Mouse (Mus musculus): ENCODE data around the gene Esrrb.

The Esrrb gene

DNA sequence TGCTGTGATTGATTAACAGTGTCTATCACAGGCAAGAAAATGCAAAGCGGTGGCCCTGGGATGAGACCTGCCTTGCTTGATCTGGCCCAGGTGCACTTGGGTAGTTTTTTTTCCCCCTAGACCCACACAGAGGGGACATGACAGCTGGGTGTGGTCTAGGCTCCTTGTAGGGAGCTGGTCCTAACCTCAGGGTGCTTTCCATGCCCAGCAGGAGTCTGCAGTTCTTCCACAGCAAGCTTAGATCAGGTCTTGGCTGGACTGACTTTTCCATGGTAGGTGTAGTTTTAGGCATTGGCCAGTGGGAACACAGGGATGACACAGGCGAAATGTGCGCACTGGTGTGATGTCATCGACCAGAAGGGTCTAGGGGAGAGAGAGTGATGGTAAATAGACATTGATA lies 136.2 kb downstream of the Esrrb start:
- DNase-seq (ENCODE audit: low spot score in 2 of 2) = no peak

DNA sequence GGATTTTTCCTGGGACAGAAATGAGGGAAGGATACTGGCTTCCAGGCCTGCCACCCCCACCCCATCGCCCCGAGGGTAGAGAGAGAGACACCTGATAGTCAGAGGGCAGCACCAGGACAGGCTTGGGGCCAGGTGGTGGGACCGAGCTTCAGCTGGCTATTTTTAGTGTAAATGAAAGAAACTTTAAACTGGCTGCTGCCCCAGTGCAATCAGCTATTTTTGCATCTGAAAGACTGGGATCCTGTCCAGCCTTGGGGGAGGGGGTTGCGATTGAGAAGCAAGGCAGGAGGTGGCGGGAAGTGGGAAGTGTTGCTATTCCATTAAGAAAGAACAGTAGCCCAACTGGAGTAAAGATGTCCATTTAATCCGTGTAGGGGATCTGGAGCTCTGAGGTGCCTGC lies 137.8 kb downstream of the Esrrb start:
- DNase-seq (ENCODE audit: low spot score in 2 of 2) = no peak

DNA sequence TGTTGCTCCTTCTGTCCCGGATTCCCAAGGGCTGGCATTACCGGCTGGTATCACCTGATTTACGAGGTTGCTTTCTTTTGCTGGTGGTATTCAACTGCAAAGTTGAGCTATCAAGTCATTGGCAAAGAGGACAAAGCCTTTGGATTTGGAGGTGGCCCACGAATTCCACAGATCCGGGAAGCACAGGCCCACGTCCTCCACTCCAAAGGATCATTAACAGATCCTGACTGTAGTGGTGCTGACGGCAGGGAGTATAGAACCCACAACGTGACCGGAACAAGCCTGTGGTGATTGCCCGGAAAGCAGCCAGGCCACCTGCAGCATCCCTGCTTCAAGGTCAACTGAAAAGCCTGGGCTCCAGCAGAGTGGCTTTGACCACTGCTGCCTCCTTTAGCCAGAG lies 140.8 kb downstream of the Esrrb start:
- DNase-seq (ENCODE audit: low spot score in 2 of 2) = no peak

DNA sequence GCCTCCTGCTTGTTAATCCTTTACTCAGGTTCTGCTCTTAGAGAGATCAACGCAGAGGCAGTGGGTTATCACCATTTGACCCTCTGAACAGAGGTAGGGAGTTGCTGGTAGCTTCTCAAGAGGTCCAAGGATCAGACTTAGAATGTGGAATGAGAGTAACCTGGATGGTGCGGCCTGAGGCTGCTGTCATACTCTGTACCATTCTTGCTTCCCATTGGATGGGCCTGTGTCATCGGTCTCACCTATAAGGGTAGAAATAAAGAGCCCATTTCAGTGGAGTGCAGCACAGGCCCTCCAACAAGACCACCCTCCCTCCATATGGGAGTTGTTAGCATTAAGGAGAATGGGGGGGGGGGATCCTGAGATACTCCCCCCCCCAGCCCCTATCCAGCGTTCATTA lies 143.0 kb downstream of the Esrrb start:
- DNase-seq (ENCODE audit: low spot score in 2 of 2) = no peak

DNA sequence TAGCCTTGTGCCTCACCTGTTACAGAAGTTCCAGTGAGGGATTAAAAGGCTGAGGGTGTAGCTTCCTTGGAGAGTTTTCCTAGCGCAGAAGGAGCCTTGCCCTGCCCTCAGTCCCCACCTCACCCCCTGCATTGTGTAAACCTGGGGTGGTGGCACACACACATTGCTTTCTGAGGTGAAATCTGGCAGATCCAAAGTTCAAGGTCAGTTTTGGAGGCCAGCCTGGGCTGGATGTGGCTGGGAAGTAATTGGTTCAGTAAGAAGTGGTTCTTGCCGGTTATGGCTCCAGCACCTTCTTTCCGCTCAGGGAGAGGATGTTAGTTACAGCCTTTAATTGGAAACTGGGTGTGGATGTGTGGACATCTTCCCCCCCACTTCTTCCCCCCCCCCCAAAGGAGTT lies 143.4 kb downstream of the Esrrb start:
- no peak for DNase-seq (ENCODE audit: low spot score in 2 of 2)

DNA sequence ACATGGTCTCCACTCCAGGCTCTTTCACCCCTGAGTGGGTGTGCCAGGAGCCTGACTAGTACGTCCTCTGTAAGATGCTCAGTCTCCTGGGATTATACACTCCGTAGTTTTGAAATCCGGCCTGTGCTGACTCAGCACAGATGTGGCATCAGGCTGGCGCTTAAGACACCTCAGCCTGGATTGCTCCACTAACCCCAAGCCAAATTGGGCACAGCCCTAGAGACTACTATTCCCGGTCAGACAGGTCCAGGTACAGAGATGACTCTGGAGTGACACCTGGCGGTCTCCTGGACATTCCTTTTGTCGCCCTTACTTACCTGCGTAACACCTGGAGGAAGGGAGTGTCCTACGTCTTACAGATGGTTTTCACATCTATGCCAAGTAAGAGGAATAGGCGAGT lies 146.8 kb downstream of the Esrrb start:
- DNase-seq (ENCODE audit: low spot score in 2 of 2) = no peak

DNA sequence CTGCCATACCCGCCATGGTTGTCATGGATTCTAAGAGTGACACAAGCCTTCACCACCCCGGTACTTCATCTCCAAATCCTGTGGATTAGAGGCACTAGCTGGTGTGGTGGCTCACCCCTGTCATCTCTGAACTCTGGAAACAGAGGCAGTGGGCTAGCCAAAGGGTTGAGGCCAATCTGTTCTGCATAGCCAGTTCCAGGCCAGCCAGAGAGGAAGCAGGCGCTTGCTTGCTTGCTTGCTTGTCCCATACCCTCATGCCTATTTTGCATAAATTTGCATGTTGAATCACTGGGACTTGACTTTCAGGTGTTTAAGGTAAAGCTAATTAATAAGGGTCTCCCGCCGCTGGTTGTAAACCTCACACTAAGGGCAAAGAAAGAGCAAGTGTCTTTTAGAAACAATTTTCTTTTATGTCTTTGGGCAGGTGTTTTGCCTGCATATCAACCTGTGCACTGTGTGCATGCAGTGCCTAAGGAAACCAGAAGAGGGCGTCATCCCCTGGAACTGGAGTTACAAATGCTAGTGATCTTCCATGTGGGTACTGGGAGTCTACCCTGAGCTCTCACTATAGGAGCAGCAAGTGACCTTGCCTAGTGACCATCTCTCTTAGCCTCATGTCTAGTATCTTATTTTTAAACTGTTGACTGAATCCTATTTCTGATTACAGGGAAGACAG lies 147.5 kb downstream of the Esrrb start:
- no peak for DNase-seq (ENCODE audit: low spot score in 2 of 2)

DNA sequence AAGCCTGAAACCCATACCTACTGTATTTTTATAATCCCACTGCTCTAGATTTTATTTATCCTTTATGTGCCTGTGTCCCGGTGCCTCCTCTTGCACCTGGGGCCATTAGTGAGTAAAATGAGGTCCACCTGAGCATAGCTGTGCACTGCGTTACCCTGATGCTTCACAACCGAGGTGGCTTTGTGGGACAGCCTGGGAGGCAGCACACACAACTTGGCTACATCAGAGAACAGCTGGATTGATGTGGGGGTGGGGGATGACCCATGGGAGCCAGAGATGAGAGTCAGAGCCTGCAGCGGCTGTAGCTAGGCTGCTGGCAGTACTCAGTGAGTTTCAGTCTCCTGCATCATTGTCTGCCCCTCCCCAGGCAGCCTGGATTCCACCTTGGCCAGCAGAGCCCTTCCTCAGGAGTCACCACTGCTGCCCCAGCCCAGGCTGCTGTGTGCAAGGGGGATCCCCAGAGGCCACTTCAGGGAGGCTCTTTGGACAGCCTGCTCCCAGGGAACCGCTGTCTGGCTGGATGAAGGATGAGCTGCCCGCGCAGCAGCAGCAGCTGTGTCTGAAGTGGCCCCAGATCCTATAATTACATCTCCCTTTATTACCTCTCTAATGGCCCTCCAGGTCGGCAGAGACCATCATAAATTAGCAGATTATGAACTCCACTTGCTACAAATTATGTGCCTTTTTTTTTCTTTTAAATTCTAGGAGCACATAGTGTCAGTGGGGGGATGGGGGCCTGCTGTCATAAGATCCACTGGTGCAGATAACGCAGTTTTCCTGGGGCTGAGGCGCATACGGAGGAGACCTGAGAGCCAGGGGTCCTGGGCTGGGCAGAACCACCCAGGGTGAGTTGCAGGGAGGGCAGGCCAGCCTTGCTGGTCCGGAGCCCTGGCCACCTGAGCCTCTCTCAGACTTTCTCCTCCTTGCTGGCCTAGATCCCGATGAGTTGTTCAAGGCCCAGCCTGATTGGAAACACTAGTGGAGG lies 148.7 kb downstream of the Esrrb start:
- no peak for DNase-seq (ENCODE audit: low spot score in 2 of 2)

DNA sequence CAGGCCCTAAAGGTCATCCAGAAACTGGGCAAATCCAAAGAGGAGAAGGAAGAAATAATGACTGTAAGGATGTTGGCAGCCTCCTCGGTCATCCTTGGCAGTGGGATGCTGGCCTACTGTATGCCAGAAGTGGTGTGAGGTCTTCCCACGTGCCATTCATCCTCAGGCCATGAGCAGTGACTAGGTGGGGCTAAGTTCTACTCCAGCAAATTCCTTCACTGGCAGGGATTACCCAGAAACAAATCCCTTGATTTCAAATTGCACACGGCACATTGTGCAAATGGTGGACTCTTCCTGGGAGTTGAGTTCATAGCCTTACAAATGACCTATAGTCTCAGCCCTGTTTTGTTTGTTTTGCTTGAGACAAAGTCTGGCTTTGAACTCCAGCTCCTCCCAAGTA lies 151.4 kb downstream of the Esrrb start:
- DNase-seq (ENCODE audit: low spot score in 2 of 2) = no peak

DNA sequence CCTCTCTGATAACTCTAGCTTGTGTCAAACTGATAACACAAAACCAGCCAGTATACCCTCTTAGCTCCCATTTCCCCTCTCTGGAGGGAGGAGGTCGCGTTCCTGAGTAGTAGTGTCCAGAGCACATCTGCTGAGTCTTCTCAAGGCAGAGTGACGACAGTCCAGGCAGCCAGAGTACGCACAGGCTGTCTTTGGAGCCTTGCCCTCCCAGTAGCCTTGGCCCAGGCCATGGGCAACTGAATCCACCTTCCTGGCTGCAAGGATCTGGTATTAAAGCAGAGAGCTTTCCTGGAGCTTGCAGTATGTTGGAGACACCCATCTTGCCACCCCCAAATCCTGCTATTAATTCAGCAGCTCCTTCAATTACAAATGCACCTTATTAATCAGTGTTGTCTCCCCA lies 152.7 kb downstream of the Esrrb start:
- DNase-seq (ENCODE audit: low spot score in 2 of 2) = no peak

DNA sequence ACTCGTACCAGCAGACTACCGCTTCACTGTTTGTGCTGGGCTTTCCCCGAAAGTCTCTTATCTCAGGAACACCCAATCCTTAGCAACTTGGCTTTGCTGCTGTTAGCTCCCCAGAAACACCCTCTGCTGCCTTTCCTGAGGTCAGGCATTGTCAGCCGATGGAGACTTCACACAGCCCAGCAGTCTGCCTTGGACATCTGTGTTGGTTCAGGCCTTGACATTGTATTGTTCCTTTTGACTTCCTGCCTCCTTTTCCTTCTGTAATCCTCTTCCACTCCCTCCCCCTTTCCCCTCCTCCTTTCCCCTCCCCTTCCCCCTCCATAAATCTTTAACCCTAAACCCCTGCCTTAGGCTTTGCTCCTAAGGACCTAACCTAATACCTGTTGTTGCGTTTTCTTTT lies 155.7 kb downstream of the Esrrb start:
- DNase-seq (ENCODE audit: low spot score in 2 of 2) = no peak

DNA sequence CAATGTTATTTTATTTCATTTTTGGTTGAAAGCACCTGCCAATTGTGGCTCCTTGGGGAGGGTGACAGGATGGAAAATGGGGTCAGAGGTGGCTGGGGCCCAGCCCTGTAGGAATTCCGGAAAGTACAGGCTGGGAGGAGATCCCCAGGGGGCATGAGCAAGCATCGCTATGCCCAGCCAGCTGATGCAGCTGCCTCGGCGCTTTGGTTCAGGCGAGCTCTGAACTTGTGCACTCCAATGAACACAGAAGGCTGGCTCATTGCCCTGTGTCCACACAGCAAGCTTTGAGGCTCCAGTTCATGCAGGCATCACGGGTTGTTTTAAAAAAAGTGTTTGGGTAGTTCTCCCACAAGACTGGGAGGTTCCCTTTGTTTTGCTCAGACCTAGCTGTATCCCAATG lies 156.8 kb downstream of the Esrrb start:
- no peak for DNase-seq (ENCODE audit: low spot score in 2 of 2)

DNA sequence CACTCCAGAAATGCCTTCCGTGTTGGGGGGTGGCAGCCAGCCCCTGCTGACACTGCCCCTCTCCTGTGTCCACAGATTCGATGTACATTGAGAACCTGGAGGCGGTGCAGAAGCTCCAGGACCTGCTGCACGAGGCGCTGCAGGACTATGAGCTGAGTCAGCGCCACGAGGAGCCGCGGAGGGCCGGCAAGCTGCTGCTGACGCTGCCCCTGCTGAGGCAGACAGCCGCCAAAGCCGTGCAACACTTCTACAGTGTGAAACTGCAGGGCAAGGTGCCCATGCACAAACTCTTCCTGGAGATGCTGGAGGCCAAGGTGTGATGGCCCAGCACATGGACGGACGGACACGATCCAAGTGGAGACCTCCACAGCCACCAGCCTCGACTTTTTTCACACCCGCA lies 157.8 kb downstream of the Esrrb start:
- DNase-seq (ENCODE audit: low spot score in 2 of 2) = no peak

DNA sequence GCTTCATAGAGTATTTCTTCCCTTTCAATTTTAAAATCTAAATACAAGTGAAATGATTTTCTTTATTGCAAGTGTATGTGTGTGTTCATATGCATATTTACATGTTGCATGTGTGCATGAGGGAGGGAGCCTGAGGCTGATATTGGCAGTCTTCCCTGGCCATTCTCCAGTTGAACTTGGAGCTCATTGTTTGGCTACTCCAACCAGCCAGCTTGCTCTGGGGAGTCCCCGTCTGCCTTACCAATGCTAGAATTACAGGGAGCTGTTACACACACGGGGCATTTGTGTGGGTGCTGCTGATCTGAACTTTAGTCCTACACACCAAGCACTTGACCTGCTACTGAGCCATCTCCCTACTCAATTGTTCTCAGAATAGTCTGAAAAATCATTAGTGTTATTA lies 173.4 kb downstream of the Esrrb start:
- no peak for DNase-seq (ENCODE audit: low spot score in 2 of 2)

DNA sequence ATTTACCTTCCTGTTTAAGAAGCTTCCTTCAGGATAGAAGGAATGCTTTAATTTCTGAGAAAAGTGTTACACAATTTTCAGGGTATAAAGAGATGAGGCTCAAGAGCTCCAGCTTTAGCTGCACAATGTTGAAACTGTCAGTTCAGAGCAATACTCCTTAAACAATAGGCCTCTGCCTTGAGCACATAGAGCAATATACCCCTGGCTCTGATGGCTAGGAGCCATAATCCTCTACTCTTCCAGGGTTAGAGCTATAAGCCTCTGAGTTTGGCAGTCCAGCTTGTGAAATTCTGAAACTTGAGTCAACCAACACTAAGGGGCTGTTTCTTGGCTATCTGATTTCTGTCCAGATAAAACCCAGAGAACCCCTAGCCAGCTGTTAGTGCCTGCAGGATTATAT lies 176.9 kb downstream of the Esrrb start:
- no peak for DNase-seq (ENCODE audit: low spot score in 2 of 2)

DNA sequence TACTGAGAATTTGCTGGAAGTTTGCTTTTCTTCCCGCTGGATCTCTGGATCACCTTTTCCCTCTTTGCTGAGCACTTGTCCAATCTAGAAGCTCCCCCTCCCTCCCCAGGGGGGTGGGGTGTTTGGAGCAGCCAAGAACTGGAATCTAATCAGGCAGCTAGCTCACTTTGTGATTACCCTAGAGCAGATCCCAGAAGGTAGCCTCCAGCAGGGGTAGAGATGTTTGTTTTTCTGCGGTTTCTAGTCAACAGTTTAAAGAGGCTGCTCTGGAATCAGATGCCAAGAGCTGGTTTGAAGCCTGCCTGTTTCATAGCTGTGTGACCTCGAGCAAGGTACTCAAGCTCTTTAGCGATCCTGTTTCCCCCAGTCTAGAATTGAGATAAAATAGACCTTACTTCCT lies 177.8 kb downstream of the Esrrb start:
- DNase-seq (ENCODE audit: low spot score in 2 of 2) = no peak

DNA sequence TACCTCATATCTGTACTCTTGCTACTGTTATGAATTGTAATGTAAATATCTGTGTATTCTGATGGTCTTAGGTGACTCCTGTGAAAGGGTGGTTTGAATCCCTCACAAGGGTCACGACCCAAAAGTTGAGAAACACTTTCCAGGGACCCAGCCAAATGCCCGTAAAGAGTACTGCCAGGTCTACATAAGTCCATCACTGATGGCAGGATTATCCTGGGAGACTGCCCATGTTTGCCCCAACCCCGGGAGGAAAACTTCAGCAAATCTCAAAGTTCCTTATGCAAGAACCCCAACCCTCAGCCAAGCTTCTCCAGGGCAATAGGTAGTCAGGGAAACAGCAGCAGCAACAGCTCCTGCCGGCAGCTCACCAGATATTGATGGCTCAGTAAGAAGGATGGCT lies 178.6 kb downstream of the Esrrb start:
- DNase-seq (ENCODE audit: low spot score in 2 of 2) = no peak

DNA sequence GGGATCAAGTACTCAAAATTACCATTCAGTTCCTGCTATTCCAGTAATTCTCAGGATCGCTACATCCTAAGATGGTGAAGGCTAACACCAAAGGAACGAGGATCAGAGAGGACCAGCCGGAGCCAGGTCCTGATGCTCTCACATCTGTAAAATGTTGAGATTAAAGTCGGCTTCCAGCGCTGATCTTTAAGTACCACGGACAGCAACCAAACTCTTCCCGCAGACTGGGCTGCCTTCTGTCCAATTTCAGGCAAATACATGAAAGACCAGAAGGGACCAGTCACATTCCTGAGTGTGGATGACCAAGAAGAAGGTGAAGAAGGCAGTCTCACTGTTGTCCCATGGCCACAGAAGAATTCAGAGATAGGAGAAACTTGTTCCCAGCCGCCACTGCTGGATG lies 186.9 kb downstream of the Esrrb start:
- DNase-seq (ENCODE audit: low spot score in 2 of 2) = no peak

DNA sequence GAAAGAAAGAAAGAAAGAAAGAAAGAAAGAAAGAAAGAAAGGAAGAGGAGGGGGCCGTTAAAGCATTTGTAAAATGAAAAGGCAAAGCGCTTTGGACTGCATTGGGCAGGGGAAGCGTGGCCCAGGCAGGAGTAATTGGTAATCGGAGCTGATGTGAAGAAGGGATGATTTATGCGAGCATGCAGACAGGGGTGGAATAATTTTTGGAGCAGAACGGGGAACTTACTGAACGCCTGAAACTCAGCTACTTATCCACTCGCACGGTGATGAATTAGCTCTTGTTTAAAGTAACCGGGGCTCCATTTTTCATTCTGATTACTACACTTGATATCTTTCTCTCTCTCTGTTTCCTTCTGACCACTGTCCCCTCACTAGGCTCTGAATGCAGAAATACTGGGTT lies 192.1 kb downstream of the Esrrb start:
- no peak for DNase-seq (ENCODE audit: low spot score in 2 of 2)

DNA sequence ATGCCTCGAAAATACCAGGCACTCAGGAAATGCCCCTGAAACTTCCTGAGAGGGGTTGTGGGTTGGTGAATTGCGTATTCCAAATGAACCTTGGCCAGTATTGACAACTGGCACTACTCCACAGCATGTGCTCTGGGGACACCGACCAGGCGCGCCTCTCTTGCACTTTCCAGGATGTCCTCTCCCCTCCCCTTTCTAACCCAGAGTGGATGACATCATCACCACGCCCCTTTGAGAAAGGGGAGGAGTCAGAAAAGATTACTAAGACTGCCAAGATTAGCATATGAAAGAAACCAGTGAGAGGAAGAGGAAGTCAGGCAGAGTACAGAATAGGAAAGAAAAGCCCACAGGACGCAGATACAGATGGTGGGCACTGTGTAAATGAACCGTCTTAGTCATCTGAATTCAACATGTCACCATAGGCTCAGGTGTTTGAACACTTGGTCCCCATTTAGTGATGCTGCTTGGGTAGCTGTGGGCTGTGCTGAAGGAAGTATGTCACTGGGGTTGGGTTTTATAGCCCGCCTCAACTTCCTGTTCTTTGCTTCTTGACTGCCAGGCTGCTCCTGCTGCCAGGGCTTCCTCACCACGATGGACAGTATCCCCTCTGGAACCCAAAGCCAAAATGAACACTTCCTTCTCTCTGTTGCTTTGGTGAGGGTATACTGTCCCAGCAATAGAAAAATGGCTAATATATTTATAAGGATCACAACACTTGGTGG lies 196.0 kb downstream of the Esrrb start:
- no peak for DNase-seq (ENCODE audit: low spot score in 2 of 2)

DNA sequence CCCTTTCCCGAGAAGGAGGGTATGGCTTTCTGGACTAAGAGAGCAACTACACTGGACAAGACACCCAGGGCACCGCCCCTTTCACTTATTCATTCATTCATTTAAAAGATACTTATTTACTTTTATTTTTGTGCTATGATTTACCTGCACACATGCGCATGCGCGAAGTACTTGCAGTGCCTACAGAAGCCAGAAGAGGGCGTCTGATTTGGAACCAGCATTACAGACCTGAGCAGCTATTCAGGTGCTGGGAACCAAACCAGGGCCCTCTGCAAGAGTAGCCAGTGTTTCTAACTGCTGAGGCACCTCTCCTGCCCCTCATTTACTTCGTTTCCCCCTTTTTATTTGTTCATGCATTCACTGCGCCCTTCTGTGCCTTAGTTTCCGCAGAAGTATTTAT lies 198.0 kb downstream of the Esrrb start:
- DNase-seq (ENCODE audit: low spot score in 2 of 2) = no peak

DNA sequence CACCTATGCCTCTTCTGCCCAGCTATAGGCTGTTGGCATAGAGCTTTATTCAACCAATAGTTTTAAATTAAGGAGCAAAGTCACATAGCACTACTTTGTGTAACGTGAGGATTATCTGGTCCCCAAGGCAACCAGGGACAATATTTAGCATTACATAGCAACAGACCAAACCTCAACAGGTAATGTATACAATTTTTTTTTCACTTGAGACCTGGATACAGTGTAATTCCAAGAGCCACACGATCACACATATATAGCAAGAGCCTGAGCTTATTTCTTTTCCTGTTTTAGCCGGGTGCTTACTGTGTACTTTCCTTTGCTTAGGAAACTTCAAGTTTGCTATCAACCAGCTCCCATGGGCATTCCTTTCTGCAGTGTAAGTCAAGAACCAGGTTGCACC lies 201.8 kb downstream of the Esrrb start:
- DNase-seq (ENCODE audit: low spot score in 2 of 2) = no peak

DNA sequence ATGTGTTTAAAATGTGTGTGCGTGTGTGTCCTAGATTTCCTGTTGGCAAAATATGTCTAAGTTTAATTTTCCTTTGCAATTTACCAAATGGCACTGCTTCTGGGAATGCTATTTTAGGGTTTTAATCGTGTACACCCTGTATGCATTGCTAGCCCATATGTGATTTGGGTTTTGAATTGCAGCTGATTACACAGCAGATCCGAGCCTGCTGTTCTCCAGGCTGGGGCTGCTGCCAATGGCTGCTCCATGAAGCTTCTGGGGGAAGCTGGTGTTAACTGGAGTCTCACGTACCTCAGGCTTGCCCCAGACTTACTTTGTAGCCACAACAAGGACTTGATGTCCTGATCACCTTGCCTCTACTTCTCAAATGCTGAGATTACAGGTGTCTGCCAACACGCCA lies 205.1 kb downstream of the Esrrb start:
- no peak for DNase-seq (ENCODE audit: low spot score in 2 of 2)
